Mouse (Mus musculus) liver, embryonic 13.5 days (tissue): ENCODE measurements around the gene Thrb. TPM values are rescaled to one million over a fixed set of nuclear protein-coding genes. Genes with fewer than 3 reads are reported as not detected.
A peak's percentile ranks its signal among the peaks of the same experiment; 100 is the strongest.

Source experiments
- ATAC-seq: fragments of 200-750 bp; cut with Nextera tagmentation; 2 replicates; pipeline ENCODE4 v1.8.0; 2017; ENCODE audit warnings: low read depth, mild to moderate bottlenecking, moderate number of reproducible peaks, moderate library complexity
- DNase-seq: peaks from one replicate; pipeline ENCODE4 v3.0.0; 2022
- H3K27ac ChIP-seq: fragments of 300-500 bp; sonication (generic); 2 replicates; pipeline ENCODE4 v1.5.1; 2015; ENCODE audit warnings: moderate library complexity, mild to moderate bottlenecking, inconsistent platforms
- H3K27me3 ChIP-seq: fragments of 300-500 bp; sonication (generic); 2 replicates; pipeline ENCODE4 v1.6.1; 2015; ENCODE audit warnings: mild to moderate bottlenecking, inconsistent platforms
- H3K36me3 ChIP-seq: fragments of 300-500 bp; sonication (generic); 2 replicates; pipeline ENCODE4 v1.6.1; 2015; ENCODE audit warnings: mild to moderate bottlenecking, inconsistent platforms
- H3K4me1 ChIP-seq: fragments of 300-500 bp; sonication (generic); replicated peaks from 2 replicates; pipeline ENCODE4 v1.6.1; 2015; ENCODE audit warnings: inconsistent platforms
- H3K4me2 ChIP-seq: fragments of 300-500 bp; sonication (generic); 2 replicates; pipeline ENCODE4 v1.6.1; 2015; ENCODE audit warnings: inconsistent platforms, mild to moderate bottlenecking, moderate library complexity
- H3K4me3 ChIP-seq: fragments of 300-500 bp; sonication (generic); replicated peaks from 2 replicates; pipeline ENCODE4 v1.5.1; 2015; ENCODE audit warnings: mild to moderate bottlenecking, inconsistent platforms
- H3K9ac ChIP-seq: fragments of 300-500 bp; sonication (generic); 2 replicates; pipeline ENCODE4 v1.6.1; 2015; ENCODE audit warnings: mild to moderate bottlenecking, inconsistent platforms
- H3K9me3 ChIP-seq: fragments of 300-500 bp; sonication (generic); replicated peaks from 2 replicates; pipeline ENCODE4 v1.6.1; 2016; ENCODE audit warnings: inconsistent platforms
- WGBS: fragments of 180-500 bp; shearing (Covaris S2); methylation state at CpG from one replicate; pipeline ENCODE4 v1.1.7; 2015; ENCODE audit not compliant: insufficient replicate concordance; 5-methylcytosine and 5-hydroxymethylcytosine counted together
- polyA plus RNA-seq: library from polyadenylated mRNA; unstranded; fragments of >200 nt; fragmentation: Nextera tagmentation; extraction: Ambion mirVana; gene quantifications from 2 replicates; pipeline ENCODE4 v1.2.1, GENCODE M21; 2015

Thrb gene
- polyA plus RNA-seq, 1 experiment from 2014 or later: 1.3 TPM

GRCm38 (mm10) chr14:17846700-17847099, 186.6 kb downstream of the Thrb start:
- DNase-seq: no peak
- ATAC-seq: no peak

GRCm38 (mm10) chr14:17847211-17847610, 187.2 kb downstream of the Thrb start:
- Histone ChIP-seq H3K4me3 (no peak overlapping the region), H3K4me1 (no peaks in the 10 kb centered on the region; the same call in 1 of the 2 replicates), H3K4me2 (no peak overlapping the region), H3K36me3 (no peaks in the 10 kb centered on the region), H3K27ac (no peak overlapping the region), H3K9me3 (no peaks in the 10 kb centered on the region), H3K9ac (no peak overlapping the region), H3K27me3 (no peaks in the 10 kb centered on the region)
- ATAC-seq: 0 out of 2 replicates have a peak, but pooled peaks have one; percentile 26
- 64% methylated on average over 8 of the region's 8 CpGs for WGBS
- no peak for DNase-seq

More at GRCm38 (mm10) chr14:17846700-17847099, 186.6 kb downstream of the Thrb start:
- WGBS: 48% methylated on average over 2 of the region's 2 CpGs
- no peaks in the 10 kb centered on the region for H3K27me3 ChIP-seq
- H3K9me3 ChIP-seq: no peaks in the 10 kb centered on the region
- H3K4me3 ChIP-seq: no peak overlapping the region
- H3K4me2 ChIP-seq: no peak overlapping the region
- no peak overlapping the region for H3K27ac ChIP-seq
- H3K9ac ChIP-seq: no peak overlapping the region
- H3K4me1 ChIP-seq: no peaks in the 10 kb centered on the region; the same call in 1 of the 2 replicates
- H3K36me3 ChIP-seq: no peaks in the 10 kb centered on the region

GRCm38 (mm10) chr14:17850355-17850754, 190.3 kb downstream of the Thrb start:
- Histone ChIP-seq H3K4me3 (no peak overlapping the region), H3K36me3 (no peaks in the 10 kb centered on the region), H3K4me1 (no peaks in the 10 kb centered on the region; the same call in 1 of the 2 replicates), H3K27me3 (no peaks in the 10 kb centered on the region), H3K9ac (no peak overlapping the region), H3K27ac (no peak overlapping the region), H3K4me2 (no peak overlapping the region), H3K9me3 (no peaks in the 10 kb centered on the region)
- ATAC-seq (no peak), DNase-seq (no peak)
- 60% methylated on average over 4 of the region's 4 CpGs for WGBS

- Histone ChIP-seq H3K9me3 (no peaks in the 10 kb centered on the region), H3K9ac (no peak overlapping the region), H3K27me3 (no peaks in the 10 kb centered on the region), H3K27ac (no peak overlapping the region), H3K4me3 (no peak overlapping the region), H3K4me1 (no peaks in the 10 kb centered on the region), H3K36me3 (no peaks in the 10 kb centered on the region), H3K4me2 (no peak overlapping the region)
- 41% methylated on average over 2 of the region's 2 CpGs for WGBS
- no peak for DNase-seq
- no peak for ATAC-seq
Measured at GRCm38 (mm10) chr14:17852236-17852635, 192.2 kb downstream of the Thrb start.

- no peak overlapping the region for H3K4me2 ChIP-seq
- no peak overlapping the region for H3K9ac ChIP-seq
- no peaks in the 10 kb centered on the region for H3K27me3 ChIP-seq
- no peak overlapping the region for H3K27ac ChIP-seq
- H3K36me3 ChIP-seq: no peaks in the 10 kb centered on the region
- WGBS: 52% methylated on average over 5 of the region's 5 CpGs
- DNase-seq (no peak), ATAC-seq (no peak)
- no peaks in the 10 kb centered on the region for H3K4me1 ChIP-seq
- H3K4me3 ChIP-seq: no peak overlapping the region
- no peaks in the 10 kb centered on the region for H3K9me3 ChIP-seq
Measured at GRCm38 (mm10) chr14:17859790-17860385, 199.8 kb downstream of the Thrb start.

- H3K9me3 ChIP-seq: no peaks in the 10 kb centered on the region
- no peaks in the 10 kb centered on the region for H3K27me3 ChIP-seq
- no peaks in the 10 kb centered on the region for H3K36me3 ChIP-seq
- no peak overlapping the region for H3K27ac ChIP-seq
- DNase-seq: no peak
- H3K4me3 ChIP-seq: no peak overlapping the region
- no peaks in the 10 kb centered on the region for H3K4me1 ChIP-seq
- WGBS: 78% methylated on average over 3 of the region's 3 CpGs
- H3K9ac ChIP-seq: no peak overlapping the region
- no peak for ATAC-seq
- no peak overlapping the region for H3K4me2 ChIP-seq
Measured at GRCm38 (mm10) chr14:17862651-17863050, 202.6 kb downstream of the Thrb start.

GRCm38 (mm10) chr14:17863701-17864320, 203.8 kb downstream of the Thrb start:
- Histone ChIP-seq H3K27me3 (no peaks in the 10 kb centered on the region), H3K9me3 (no peaks in the 10 kb centered on the region), H3K27ac (no peak overlapping the region), H3K36me3 (no peaks in the 10 kb centered on the region), H3K4me3 (no peak overlapping the region), H3K4me1 (no peaks in the 10 kb centered on the region), H3K4me2 (no peak overlapping the region), H3K9ac (no peak overlapping the region)
- no peak for DNase-seq
- 37% methylated on average over 6 of the region's 6 CpGs for WGBS
- no peak for ATAC-seq

- H3K4me2 ChIP-seq: no peak overlapping the region
- DNase-seq: no peak
- WGBS: 66% methylated on average over 6 of the region's 6 CpGs
- H3K9me3 ChIP-seq: no peaks in the 10 kb centered on the region
- H3K27ac ChIP-seq: no peak overlapping the region
- H3K9ac ChIP-seq: no peak overlapping the region
- H3K4me3 ChIP-seq: no peak overlapping the region
- no peaks in the 10 kb centered on the region for H3K27me3 ChIP-seq
- ATAC-seq: no peak
- no peaks in the 10 kb centered on the region for H3K36me3 ChIP-seq
- no peaks in the 10 kb centered on the region for H3K4me1 ChIP-seq
Measured at GRCm38 (mm10) chr14:17868326-17868725, 208.3 kb downstream of the Thrb start.

GRCm38 (mm10) chr14:17875946-17876345, 215.9 kb downstream of the Thrb start:
- WGBS: 26% methylated on average over 2 of the region's 2 CpGs
- no peak overlapping the region for H3K4me2 ChIP-seq
- H3K27ac ChIP-seq: no peak overlapping the region
- H3K4me3 ChIP-seq: no peak overlapping the region
- no peaks in the 10 kb centered on the region for H3K4me1 ChIP-seq
- no peak for ATAC-seq
- H3K9ac ChIP-seq: no peak overlapping the region
- H3K9me3 ChIP-seq: no peaks in the 10 kb centered on the region
- DNase-seq: no peak
- no peaks in the 10 kb centered on the region for H3K36me3 ChIP-seq
- no peaks in the 10 kb centered on the region for H3K27me3 ChIP-seq

- Histone ChIP-seq H3K9me3 (no peaks in the 10 kb centered on the region), H3K4me1 (no peaks in the 10 kb centered on the region), H3K36me3 (no peaks in the 10 kb centered on the region), H3K4me3 (no peak overlapping the region), H3K4me2 (no peak overlapping the region), H3K9ac (no peak overlapping the region), H3K27me3 (no peaks in the 10 kb centered on the region), H3K27ac (no peak overlapping the region)
- no peak for DNase-seq
- ATAC-seq: no peak
- WGBS: 18% methylated on average over 5 of the region's 5 CpGs
Measured at GRCm38 (mm10) chr14:17879446-17879845, 219.4 kb downstream of the Thrb start.

- no peak for DNase-seq
Measured at GRCm38 (mm10) chr14:17884884-17885283, 224.8 kb downstream of the Thrb start.

GRCm38 (mm10) chr14:17885320-17885719, 225.3 kb downstream of the Thrb start:
- 75% methylated on average over 3 of the region's 3 CpGs for WGBS

More at GRCm38 (mm10) chr14:17884884-17885283, 224.8 kb downstream of the Thrb start:
- Histone ChIP-seq H3K4me2 (no peak overlapping the region), H3K27me3 (no peaks in the 10 kb centered on the region), H3K36me3 (no peaks in the 10 kb centered on the region), H3K9ac (no peak overlapping the region), H3K4me3 (no peak overlapping the region), H3K9me3 (no peaks in the 10 kb centered on the region), H3K4me1 (no peaks in the 10 kb centered on the region), H3K27ac (no peak overlapping the region)
- ATAC-seq: no peak
- WGBS: 71% methylated on average over 13 of the region's 13 CpGs

More at GRCm38 (mm10) chr14:17885320-17885719, 225.3 kb downstream of the Thrb start:
- no peak for ATAC-seq
- H3K4me1 ChIP-seq: no peaks in the 10 kb centered on the region
- H3K27ac ChIP-seq: no peak overlapping the region
- DNase-seq: no peak
- H3K4me3 ChIP-seq: no peak overlapping the region
- H3K27me3 ChIP-seq: no peaks in the 10 kb centered on the region
- H3K4me2 ChIP-seq: no peak overlapping the region
- no peak overlapping the region for H3K9ac ChIP-seq
- no peaks in the 10 kb centered on the region for H3K9me3 ChIP-seq
- H3K36me3 ChIP-seq: no peaks in the 10 kb centered on the region
